Mouse (Mus musculus) G1E (cell line): Measurements from ENCODE around the gene 5730522E02Rik. TPM values are rescaled to one million over a fixed set of nuclear protein-coding genes. Genes with fewer than 3 reads are reported as not detected.

Source experiments
- ATAC-seq: 2 replicates; pipeline ENCODE4 v1.8.0; 2016; ENCODE audit warnings: mild to moderate bottlenecking; ENCODE audit not compliant: insufficient number of reproducible peaks, poor library complexity, low FRiP score, severe bottlenecking; ENCODE audit errors: extremely low read depth
- DNase-seq: peaks from one replicate; pipeline ENCODE4 v3.0.0; 2012; ENCODE audit warnings: low spot score
- H3K27me3 ChIP-seq: 2 replicates; pipeline ENCODE4 v1.6.1; 2012; ENCODE audit warnings: mild to moderate bottlenecking, low read length, inconsistent platforms; ENCODE audit not compliant: insufficient read depth
- H3K36me3 ChIP-seq: replicated peaks from 2 replicates; pipeline ENCODE3; 2012; ENCODE audit warnings: mild to moderate bottlenecking, inconsistent platforms
- H3K4me1 ChIP-seq: 2 replicates; pipeline ENCODE4 v1.6.1; 2012; ENCODE audit warnings: low read depth, low read length, inconsistent platforms, mixed read lengths; ENCODE audit not compliant: insufficient read depth
- H3K4me3 ChIP-seq: 2 replicates; pipeline ENCODE4 v1.5.1; 2012; ENCODE audit warnings: low read depth, mild to moderate bottlenecking, inconsistent platforms, low read length, moderate library complexity, mixed read lengths
- H3K9me3 ChIP-seq: replicated peaks from 2 replicates; pipeline ENCODE4 v1.6.1; 2012; ENCODE audit warnings: inconsistent platforms
- CTCF ChIP-seq: IDR thresholded peaks from 2 replicates; pipeline ENCODE4 v1.5.1; 2012; ENCODE audit warnings: low read depth, low read length, inconsistent platforms, mixed read lengths
- GATA1 ChIP-seq: IDR thresholded peaks from 2 replicates; pipeline ENCODE4 v1.6.1; 2012; ENCODE audit warnings: borderline replicate concordance, low read length, inconsistent platforms, mixed read lengths
- GATA2 ChIP-seq: IDR thresholded peaks from 2 replicates; pipeline ENCODE4 v1.6.1; 2012; ENCODE audit warnings: low read depth, low read length, inconsistent platforms, borderline replicate concordance
- POLR2AphosphoS5 ChIP-seq: IDR thresholded peaks from 2 replicates; pipeline ENCODE4 v1.6.1; 2012; ENCODE audit warnings: low read depth, low read length, inconsistent platforms; ENCODE audit not compliant: insufficient replicate concordance
- TAL1 ChIP-seq: conservative IDR thresholded peaks from 2 replicates; pipeline ENCODE4 v1.6.1; 2012; ENCODE audit warnings: low read depth, low read length, inconsistent platforms, mixed read lengths
- polyA plus RNA-seq: library from polyadenylated mRNA; stranded (reverse); fragments of >175 nt; gene quantifications from 2 replicates; pipeline ENCODE4 v1.2.3, GENCODE M21; 2012
- total RNA-seq, 2 experiments: library from RNA; stranded (forward) in 1 of 2; stranded (reverse) in 1 of 2; fragments of 200-1000 nt in 1 of 2; fragments of >200 nt in 1 of 2; fragmentation: Nextera tagmentation in 1 of 2; gene quantifications; 2 replicates each; pipeline ENCODE4 v1.2.3; 2014 to 2017

5730522E02Rik gene
- total and polyA plus RNA-seq, 3 experiments, result 0.44 TPM; not detected in 2

- no peaks in the 10 kb centered on the region for H3K4me1 ChIP-seq
- TF ChIP-seq POLR2AphosphoS5, result no peak
- DNase-seq, result no peak
- no peaks in the 10 kb centered on the region for H3K36me3 ChIP-seq
- no peak overlapping the region for H3K4me3 ChIP-seq
- H3K27me3 ChIP-seq, result no peaks in the 10 kb centered on the region
- H3K9me3 ChIP-seq, result no peaks in the 10 kb centered on the region
- no peak for ATAC-seq
Observed at GRCm38 (mm10) chr11:25704332-25705168, 506.0 kb downstream of the 5730522E02Rik start.

- Histone ChIP-seq H3K36me3 (no peaks in the 10 kb centered on the region), H3K4me3 (no peak overlapping the region), H3K9me3 (no peaks in the 10 kb centered on the region), H3K4me1 (no peaks in the 10 kb centered on the region), H3K27me3 (no peaks in the 10 kb centered on the region)
- ATAC-seq (no peak), DNase-seq (no peak)
- TF ChIP-seq GATA2 (no peak), TAL1 (no peak)
Observed at GRCm38 (mm10) chr11:25702791-25703190, 507.8 kb downstream of the 5730522E02Rik start.

GRCm38 (mm10) chr11:25697508-25698193, 512.9 kb downstream of the 5730522E02Rik start:
- no peaks in the 10 kb centered on the region for H3K27me3 ChIP-seq
- H3K4me3 ChIP-seq, result no peak overlapping the region
- H3K4me1 ChIP-seq, result no peaks in the 10 kb centered on the region
- ATAC-seq (no peak), DNase-seq (no peak)
- H3K9me3 ChIP-seq, result no peaks in the 10 kb centered on the region
- TF ChIP-seq POLR2AphosphoS5 (no peak), TAL1 (no peak), GATA1 (no peak), CTCF (no peak), GATA2 (no peak)
- no peaks in the 10 kb centered on the region for H3K36me3 ChIP-seq

GRCm38 (mm10) chr11:25696168-25696567, 514.4 kb downstream of the 5730522E02Rik start:
- Histone ChIP-seq H3K27me3 (no peaks in the 10 kb centered on the region), H3K36me3 (no peaks in the 10 kb centered on the region), H3K9me3 (no peaks in the 10 kb centered on the region), H3K4me1 (no peaks in the 10 kb centered on the region), H3K4me3 (no peak overlapping the region)
- no peak for ATAC-seq
- DNase-seq, result no peak
- TF ChIP-seq POLR2AphosphoS5 (no peak), CTCF (no peak), GATA1 (no peak), TAL1 (no peak), GATA2 (no peak)

GRCm38 (mm10) chr11:25684731-25685130, 525.8 kb downstream of the 5730522E02Rik start:
- no peaks in the 10 kb centered on the region for H3K9me3 ChIP-seq
- ATAC-seq, result no peak
- H3K4me3 ChIP-seq, result no peak overlapping the region
- H3K36me3 ChIP-seq, result no peaks in the 10 kb centered on the region
- H3K27me3 ChIP-seq, result no peaks in the 10 kb centered on the region
- H3K4me1 ChIP-seq, result no peaks in the 10 kb centered on the region
- TF ChIP-seq TAL1, result no peak
- TF ChIP-seq GATA2, result no peak
- no peak for TF ChIP-seq GATA1
- no peak for TF ChIP-seq POLR2AphosphoS5
- TF ChIP-seq CTCF, result no peak
- DNase-seq, result no peak

GRCm38 (mm10) chr11:25679856-25680255, 530.7 kb downstream of the 5730522E02Rik start:
- H3K4me3 ChIP-seq, result no peak overlapping the region
- no peaks in the 10 kb centered on the region for H3K4me1 ChIP-seq
- ATAC-seq, result no peak
- H3K27me3 ChIP-seq, result no peaks in the 10 kb centered on the region
- no peak for DNase-seq
- no peaks in the 10 kb centered on the region for H3K9me3 ChIP-seq
- H3K36me3 ChIP-seq, result no peaks in the 10 kb centered on the region
- TF ChIP-seq POLR2AphosphoS5 (no peak), GATA1 (no peak), CTCF (no peak), TAL1 (no peak), GATA2 (no peak)

GRCm38 (mm10) chr11:25674194-25674593, 536.4 kb downstream of the 5730522E02Rik start:
- no peak overlapping the region for H3K4me3 ChIP-seq
- no peak for ATAC-seq

More at GRCm38 (mm10) chr11:25674194-25674593, 536.4 kb downstream of the 5730522E02Rik start:
- H3K9me3 ChIP-seq, result no peaks in the 10 kb centered on the region
- no peaks in the 10 kb centered on the region for H3K4me1 ChIP-seq
- H3K36me3 ChIP-seq, result no peaks in the 10 kb centered on the region
- H3K27me3 ChIP-seq, result no peaks in the 10 kb centered on the region
- no peak for DNase-seq
- TF ChIP-seq CTCF, result no peak
- TF ChIP-seq POLR2AphosphoS5, result no peak
